Mouse (Mus musculus) MN1 (cell line): ENCODE results near the gene Fhit.

Experiments
- DNase-seq: peaks from one replicate; pipeline ENCODE4 v3.0.0-alpha.2; 2016; ENCODE audit warnings: low spot score

Fhit gene

GRCm38 (mm10) chr14:9600271-9600670 is 1561.6 kb downstream of the Fhit start:
- no peak for DNase-seq

GRCm38 (mm10) chr14:9597460-9597977 is 1564.3 kb downstream of the Fhit start:
- peak; percentile 9 for DNase-seq

DNA sequence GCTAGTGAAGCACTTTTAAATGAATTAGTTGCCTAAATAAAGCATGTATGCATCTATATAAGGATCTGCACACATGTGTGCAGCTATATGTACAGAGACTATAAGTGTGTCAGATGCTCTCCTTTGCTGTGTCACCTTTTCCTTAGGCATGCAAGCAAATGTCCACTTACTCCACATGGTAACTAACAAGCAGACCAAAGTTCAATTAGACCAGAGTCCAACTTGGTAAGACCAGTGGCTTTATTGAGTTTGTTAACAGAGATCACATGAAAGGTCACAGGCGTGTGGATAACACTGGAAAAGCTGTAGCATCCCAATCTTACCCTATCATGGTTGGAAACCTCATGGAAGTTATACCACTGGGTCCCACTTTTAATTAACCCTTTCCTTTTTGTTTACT is 1572.7 kb downstream of the Fhit start:
- no peak for DNase-seq

- DNase-seq = no peak
Observed at GRCm38 (mm10) chr14:9587900-9588299, 1573.9 kb downstream of the Fhit start.

- no peak for DNase-seq
Observed at GRCm38 (mm10) chr14:9583227-9584155, 1578.3 kb downstream of the Fhit start.

DNA sequence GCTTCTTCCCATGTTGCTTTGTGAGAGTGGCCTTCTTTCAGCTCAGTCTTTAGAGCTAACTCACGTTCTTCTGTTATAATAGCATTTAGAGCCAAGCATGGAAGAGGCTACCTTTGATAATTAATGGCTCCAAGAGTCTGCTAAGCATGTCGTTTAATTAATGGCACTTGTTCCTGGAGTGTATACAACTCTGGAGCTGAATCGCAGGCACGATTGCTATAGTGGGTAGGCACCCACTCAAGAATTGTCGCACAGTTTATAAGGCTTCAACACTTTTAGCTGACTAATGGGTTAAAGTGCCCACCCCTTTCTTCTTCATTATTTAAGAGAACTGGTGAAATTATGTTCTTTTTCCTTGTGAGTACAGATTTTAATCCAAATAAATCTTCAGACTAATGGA is 1605.5 kb downstream of the Fhit start:
- no peak for DNase-seq

DNA sequence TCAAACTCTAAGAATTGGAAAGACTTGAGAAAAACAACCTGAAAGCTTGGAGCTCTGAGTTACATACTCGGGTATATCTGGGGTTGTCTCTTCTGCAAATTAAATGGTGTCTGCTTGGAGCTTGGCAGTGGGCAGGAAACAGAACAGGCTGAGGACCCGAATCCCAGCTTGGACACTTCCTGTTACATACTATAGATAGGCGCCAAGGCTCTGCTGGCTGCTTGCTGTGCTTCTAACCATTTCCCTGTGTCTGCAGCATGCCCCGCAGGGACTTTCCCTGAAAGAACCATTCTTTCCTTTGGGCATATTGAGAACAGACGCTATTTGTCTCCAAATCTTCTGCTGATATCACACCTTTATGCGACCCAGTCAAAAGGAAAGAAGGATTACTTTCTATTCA is 1606.0 kb downstream of the Fhit start:
- DNase-seq = peak; percentile 30

DNA sequence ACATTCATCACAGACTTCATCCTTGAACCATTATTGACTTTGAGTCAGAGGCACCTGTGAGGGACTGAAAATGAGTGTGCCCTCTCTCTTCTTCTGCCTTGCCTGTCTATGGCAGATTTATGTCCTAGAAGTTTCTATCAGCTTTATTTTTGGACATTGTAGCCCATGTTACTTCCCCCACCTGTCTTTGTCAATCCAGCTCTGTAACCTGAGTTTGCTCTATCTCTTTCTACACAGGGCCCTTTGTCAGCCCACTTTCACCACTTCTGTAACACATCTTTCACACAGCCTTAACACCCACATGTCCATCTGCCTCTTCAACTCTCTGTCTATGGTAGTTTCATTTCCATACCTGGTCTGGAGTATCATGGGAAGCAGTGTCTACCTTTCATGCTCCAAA is 1609.7 kb downstream of the Fhit start:
- no peak for DNase-seq

DNA sequence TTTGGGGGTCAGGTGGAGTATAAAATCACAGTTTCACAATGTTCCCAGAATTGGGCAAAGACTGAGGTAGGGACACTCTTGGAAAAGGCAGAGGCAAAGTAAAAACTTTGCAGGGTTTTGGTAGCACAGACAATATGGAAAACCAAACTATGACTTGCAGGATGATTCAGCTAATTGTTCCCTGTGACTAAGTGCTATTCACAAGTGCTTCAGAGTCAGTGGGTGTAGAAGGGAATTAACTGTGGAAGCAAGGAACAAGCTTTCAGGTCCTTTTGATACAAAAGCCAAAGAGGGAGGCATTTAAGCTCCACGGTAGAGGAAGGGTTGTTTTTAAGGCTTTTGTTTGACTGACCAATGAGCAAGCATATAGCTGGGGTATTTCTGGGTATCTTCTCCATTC is 1613.9 kb downstream of the Fhit start:
- DNase-seq = no peak

- no peak for DNase-seq
Observed at GRCm38 (mm10) chr14:9544364-9544763, 1617.5 kb downstream of the Fhit start.

DNA sequence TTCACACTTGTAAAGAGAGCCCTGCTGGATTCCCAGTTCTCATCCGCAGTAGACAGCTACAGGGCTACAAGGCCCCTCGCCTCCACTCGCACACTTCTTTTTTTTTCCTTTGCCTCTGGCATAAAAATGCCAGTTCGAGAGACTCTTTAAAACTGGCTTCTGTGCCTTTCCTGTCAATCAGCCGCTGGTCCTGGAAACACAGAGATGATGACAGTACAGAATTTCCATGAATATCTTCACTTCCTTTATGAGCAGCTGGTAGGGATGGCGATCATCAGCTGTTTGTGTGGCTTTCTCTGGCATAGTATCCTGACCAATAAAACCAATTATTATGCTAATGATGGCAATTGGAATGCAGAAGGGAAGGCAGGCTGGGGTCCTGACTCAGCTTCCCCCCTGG is 1626.3 kb downstream of the Fhit start:
- DNase-seq = no peak

DNA sequence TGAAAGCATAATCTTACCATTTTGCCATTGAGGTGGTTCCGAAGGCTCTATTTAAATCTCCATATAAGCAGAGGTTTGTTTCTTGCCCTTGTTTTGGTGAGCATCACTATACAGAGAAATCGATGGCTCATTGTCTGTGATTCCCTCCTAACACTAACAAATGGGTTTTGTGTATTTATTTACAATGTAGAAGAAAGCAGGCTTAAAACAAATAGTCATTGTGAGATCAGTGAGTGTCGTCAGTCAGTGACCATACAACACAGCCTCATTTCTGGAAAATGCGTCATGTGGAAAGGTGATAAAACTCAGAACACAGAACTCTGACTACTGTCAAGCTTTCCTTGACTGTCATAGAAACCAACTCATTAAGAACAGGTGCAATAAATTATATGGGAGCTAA is 1632.6 kb downstream of the Fhit start:
- DNase-seq = no peak

DNA sequence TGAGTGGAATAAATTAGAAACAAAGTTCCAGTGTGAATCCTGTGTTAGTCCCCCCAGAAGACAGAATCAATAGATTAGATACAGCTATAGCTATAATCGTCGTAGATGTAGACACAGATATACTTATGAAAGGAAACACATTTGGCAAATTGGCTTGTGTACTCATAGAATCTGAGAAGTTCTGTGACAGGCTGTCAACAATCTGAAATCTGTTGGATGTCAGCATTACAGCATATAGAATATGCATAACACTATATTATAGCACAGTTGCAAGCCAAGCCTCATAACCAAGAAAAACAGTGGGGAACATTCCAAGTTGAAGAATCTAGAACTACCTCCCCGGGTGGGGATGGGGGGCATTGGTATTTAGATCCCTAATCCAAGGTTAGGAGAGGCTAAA is 1635.7 kb downstream of the Fhit start:
- no peak for DNase-seq

GRCm38 (mm10) chr14:9517651-9518050 is 1644.2 kb downstream of the Fhit start:
- no peak for DNase-seq

DNA sequence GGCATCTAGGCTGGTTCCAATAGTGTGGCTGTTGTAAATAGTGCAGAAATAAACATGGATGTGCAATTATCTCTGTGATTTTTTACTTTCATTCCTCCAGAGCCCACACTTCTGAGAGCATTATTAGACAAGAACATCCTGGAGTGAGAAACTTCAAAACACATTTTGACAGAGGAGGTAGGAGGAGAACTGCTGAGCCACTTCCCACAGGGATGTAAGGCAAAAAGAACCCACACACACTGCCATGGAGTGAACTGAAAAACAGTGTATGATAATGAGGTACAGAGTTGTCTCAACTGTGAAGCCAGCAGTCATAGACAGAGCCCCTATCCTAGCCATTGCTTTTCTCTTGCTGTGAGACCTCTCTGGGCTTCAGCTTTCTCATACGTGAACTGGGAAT is 1652.2 kb downstream of the Fhit start:
- no peak for DNase-seq
